Mouse (Mus musculus) kidney, postnatal 0 days (tissue): ENCODE measurements at regions not wholly inside any gene's neighbourhood (a gene's known extent, or its start where the extent isn't known, plus 50 kb on each side); places are given as distances from the start of the nearest gene placed in this dataset.

ENCODE experiments used
- ATAC-seq: fragments of 200-750 bp; cut with Nextera tagmentation; replicated peaks from 2 replicates; pipeline ENCODE4 v1.8.0; 2017; ENCODE audit warnings: low read depth, moderate number of reproducible peaks, moderate TSS enrichment, moderate library complexity; ENCODE audit not compliant: low FRiP score
- DNase-seq: peaks from one replicate; pipeline ENCODE4 v3.0.0-alpha.2; 2016; ENCODE audit warnings: low spot score
- H3K27ac ChIP-seq: fragments of 300-500 bp; sonication (generic); 2 replicates; pipeline ENCODE4 v1.5.1; 2014; ENCODE audit warnings: mild to moderate bottlenecking
- H3K27me3 ChIP-seq: fragments of 300-500 bp; sonication (generic); 2 replicates; pipeline ENCODE4 v1.6.1; 2014; ENCODE audit warnings: low read length, mixed read lengths; ENCODE audit not compliant: insufficient read depth
- H3K36me3 ChIP-seq: fragments of 300-500 bp; sonication (generic); 2 replicates; pipeline ENCODE4 v1.6.1; 2014; ENCODE audit warnings: low read length, mixed read lengths; ENCODE audit not compliant: insufficient read depth
- H3K4me1 ChIP-seq: fragments of 300-500 bp; sonication (generic); replicated peaks from 2 replicates; pipeline ENCODE4 v1.6.1; 2014; ENCODE audit warnings: antibody characterized with exemption, low read length, mixed read lengths; ENCODE audit not compliant: insufficient read depth
- H3K4me2 ChIP-seq: fragments of 300-500 bp; sonication (generic); 2 replicates; pipeline ENCODE4 v1.6.1; 2014; ENCODE audit warnings: mild to moderate bottlenecking, low read length, moderate library complexity, mixed read lengths
- H3K4me3 ChIP-seq: fragments of 300-500 bp; sonication (generic); replicated peaks from 2 replicates; pipeline ENCODE4 v1.5.1; 2014; ENCODE audit warnings: low read depth, low read length
- H3K9ac ChIP-seq: fragments of 300-500 bp; sonication (generic); 2 replicates; pipeline ENCODE4 v1.6.1; 2014; ENCODE audit warnings: low read depth, low read length
- H3K9me3 ChIP-seq: fragments of 300-500 bp; sonication (generic); replicated peaks from 2 replicates; pipeline ENCODE4 v1.6.1; 2016; ENCODE audit warnings: low read length, inconsistent platforms, mixed read lengths
- CTCF ChIP-seq: IDR thresholded peaks from 2 replicates; pipeline ENCODE4 v1.5.1; 2016; ENCODE audit warnings: antibody characterized with exemption, low read depth, mild to moderate bottlenecking, moderate library complexity
- WGBS: fragments of 180-500 bp; shearing (Covaris S2); extraction: QIAGEN DNeasy Blood & Tissue Kit; methylation state at CpG from one replicate; pipeline ENCODE4 v1.1.7; 2014; 5-methylcytosine and 5-hydroxymethylcytosine counted together

DNA sequence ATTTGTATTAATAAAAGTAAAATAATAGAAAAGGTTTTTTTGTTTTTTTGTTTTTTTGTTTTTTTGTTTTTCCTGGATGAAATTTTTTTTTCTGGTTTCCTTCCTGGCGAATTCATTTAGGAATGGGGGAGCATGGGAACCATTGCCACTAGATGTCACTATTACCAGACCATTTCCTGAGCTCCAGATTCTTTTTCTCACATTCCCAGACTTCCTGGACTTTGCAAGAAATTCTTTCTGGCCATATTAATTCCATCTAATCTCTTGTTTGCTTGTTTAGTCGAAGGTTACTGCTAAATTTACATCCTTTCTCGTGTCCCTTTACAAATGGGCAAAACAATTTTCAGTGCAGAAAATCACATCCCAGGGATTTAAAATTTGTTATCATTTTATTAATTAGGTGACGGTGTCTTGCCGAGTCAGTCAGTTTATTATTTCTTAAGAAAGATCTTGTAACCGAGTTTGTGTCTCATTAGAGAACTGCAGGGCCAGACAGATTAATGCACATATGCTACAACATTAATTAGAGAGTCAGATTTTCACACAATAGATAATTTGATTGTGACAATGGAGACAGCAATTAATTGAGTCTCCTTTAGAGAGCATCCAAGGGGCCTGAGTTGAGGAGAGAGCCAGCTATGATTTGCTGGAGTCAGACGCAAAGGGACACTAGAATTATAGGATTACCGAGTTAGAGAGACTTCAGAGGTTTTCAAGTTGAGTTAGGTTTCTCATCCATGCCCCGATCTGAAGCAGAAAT lies 1702.5 kb upstream of the Tenm2 start:
- TF ChIP-seq CTCF: peak; percentile 65
- ATAC-seq (no peak), DNase-seq (peak; percentile 87)
- no peaks in the 10 kb centered on the region for H3K27me3 ChIP-seq
- 40% methylated on average over 9 of the region's 9 CpGs for WGBS
- H3K4me2 ChIP-seq: no peak overlapping the region
- H3K9me3 ChIP-seq: no peaks in the 10 kb centered on the region
- no peak overlapping the region for H3K9ac ChIP-seq
- no peaks in the 10 kb centered on the region for H3K4me1 ChIP-seq
- no peak overlapping the region for H3K4me3 ChIP-seq
- H3K27ac ChIP-seq: no peak overlapping the region
- no peaks in the 10 kb centered on the region for H3K36me3 ChIP-seq
